Mouse (Mus musculus): ENCODE results near the gene Actr3b. TPM values are rescaled to one million over a fixed set of nuclear protein-coding genes. Genes with fewer than 3 reads are reported as not detected.

Gene Actr3b
- total RNA-seq, 1 experiment from 2014 or later = 11.0 TPM

- no peak for DNase-seq
These were observed 130.1 kb downstream of the Actr3b start for GRCm38 (mm10) chr5:25889746-25890382.

DNA sequence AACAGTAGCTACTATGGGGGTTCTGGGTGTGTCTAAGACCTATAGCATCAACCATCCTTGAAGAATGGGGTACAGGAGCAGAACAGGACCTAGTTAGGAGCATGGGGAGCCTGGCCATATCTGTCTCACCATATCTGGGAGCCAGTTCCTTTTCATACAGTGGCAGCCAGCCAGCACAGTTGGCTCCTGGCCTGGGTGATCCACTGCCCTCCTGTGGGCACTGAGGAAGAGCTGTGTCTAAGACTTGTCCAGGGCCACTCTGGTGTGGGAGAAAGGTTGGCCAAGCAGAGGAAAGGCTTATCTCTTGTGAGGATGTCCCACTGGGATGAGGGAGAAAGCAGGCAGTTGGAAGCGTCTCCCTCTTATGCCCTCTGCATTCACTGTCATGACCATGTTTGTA is 131.5 kb downstream of the Actr3b start:
- DNase-seq = peak; percentile 85

Other genes with a start within 250 kb of the Actr3b start
- not detected in 2 replicates for gene Cct8l1, start 243.9 kb upstream of the Actr3b start, total RNA-seq (2021)
- 5.1 and 6.0 TPM in 2 replicates for gene Xrcc2, start 54.2 kb upstream of the Actr3b start, total RNA-seq (2021)
- gene Gm21663, start 182.4 kb downstream of the Actr3b start, total RNA-seq (2021) = not detected in 2 replicates
- not detected in 2 replicates for gene Gm21671, start 194.4 kb downstream of the Actr3b start, total RNA-seq (2021)
- gene Gm21680, start 212.7 kb downstream of the Actr3b start, total RNA-seq (2021) = not detected in 2 replicates
- not detected in 2 replicates for gene Gm21698, start 228.7 kb downstream of the Actr3b start, total RNA-seq (2021)
- gene Gm1979, start 244.8 kb downstream of the Actr3b start, total RNA-seq (2021) = not detected in 2 replicates